Mouse (Mus musculus): ENCODE measurements around the gene Kbtbd13. TPM values are rescaled to one million over a fixed set of nuclear protein-coding genes. Genes with fewer than 3 reads are reported as not detected.
"Not testable (repeated sequence)": the region's sequence is repeated elsewhere in the genome, so short reads cannot be mapped to it uniquely, and the experiment has no call there.

The Kbtbd13 gene
- polyA plus RNA-seq, 1 experiment from 2014 or later: 0.81 TPM

DNA sequence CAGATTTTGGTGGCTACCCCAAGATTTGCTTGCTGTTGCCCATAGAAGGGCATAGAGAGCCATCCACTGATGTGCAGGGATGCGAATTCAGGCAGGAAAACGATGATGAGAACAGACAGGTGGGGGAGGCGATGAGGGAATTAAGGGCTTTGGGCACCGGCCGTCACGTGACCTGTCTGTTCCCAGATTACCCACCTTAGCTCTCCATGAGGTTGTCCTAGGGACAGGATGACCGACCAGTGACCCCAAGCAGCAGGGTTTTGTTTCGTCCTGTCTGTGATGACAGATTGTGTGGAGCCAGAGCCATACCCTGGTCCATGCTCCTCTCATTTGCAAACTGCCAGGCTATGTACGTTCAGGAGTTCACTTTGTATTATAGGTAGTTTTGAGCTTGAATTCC, 27.8 kb downstream of the Kbtbd13 start:
- Histone ChIP-seq H3K27me3 (ENCODE audit: low read depth, poor library complexity, severe bottlenecking) (no peaks in the 10 kb centered on the region), H3K4me3 (no peak overlapping the region), H3K27ac (replicated peaks) (no peak overlapping the region), H3K36me3 (peaks cover 59% of the 10 kb centered on the region), H3K9me3 (replicated peaks) (no peaks in the 10 kb centered on the region), H3K4me1 (peaks cover 5% of the 10 kb centered on the region)
- DNase-seq (ENCODE audit: low spot score): no peak
- 80% methylated on average over 9 of the region's 9 CpGs for WGBS

- no peaks in the 10 kb centered on the region for H3K27me3 ChIP-seq (ENCODE audit: low read depth, poor library complexity, severe bottlenecking)
- no peak within 1 kb of the TSS for H3K27ac ChIP-seq (replicated peaks)
- H3K36me3 ChIP-seq: peaks cover 82% of the 10 kb centered on the region
- no peak within 1 kb of the TSS for H3K4me3 ChIP-seq
- no peaks in the 10 kb centered on the region for H3K4me1 ChIP-seq
- 93% methylated on average over 16 of the region's 16 CpGs for WGBS
- H3K9me3 ChIP-seq (replicated peaks): no peaks in the 10 kb centered on the region
- DNase-seq (ENCODE audit: low spot score): no peak
Observed at GRCm38 (mm10) chr9:65360641-65361448, 30.6 kb downstream of the Kbtbd13 start, which contains the start of gene Ubap1l. Ubap1l (plus strand) TSS chr9:65361041.

DNA sequence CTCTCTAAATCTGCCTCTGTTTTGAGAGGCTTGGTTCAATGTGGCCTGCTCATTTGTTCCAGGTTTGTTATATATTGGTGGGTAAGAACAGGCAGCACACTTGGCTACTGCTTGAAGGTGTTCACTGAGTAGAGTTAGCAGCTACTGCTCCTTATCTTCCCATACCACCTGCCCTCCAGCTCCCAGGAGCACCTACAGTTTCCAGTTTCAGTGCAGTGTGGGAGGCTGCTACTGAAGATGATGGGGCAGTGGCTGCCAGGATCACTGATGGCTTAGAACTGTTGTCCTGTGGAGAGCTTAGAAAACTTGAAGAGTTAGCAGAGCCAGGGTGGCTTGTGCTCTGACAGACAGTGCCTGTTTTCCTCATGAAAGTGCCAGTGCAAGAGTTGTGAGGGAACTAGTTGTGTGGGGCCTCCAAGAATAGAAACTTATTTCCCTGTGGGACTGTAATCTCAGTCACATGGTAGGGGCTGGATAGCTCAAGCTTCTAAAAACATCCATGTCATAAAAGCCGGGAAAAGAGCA, 32.4 kb downstream of the Kbtbd13 start:
- Histone ChIP-seq H3K36me3 (peaks cover 88% of the 10 kb centered on the region), H3K9me3 (replicated peaks) (no peaks in the 10 kb centered on the region), H3K27ac (replicated peaks) (no peak overlapping the region), H3K4me1 (no peaks in the 10 kb centered on the region), H3K27me3 (ENCODE audit: low read depth, poor library complexity, severe bottlenecking) (no peaks in the 10 kb centered on the region), H3K4me3 (no peak overlapping the region)
- DNase-seq (ENCODE audit: low spot score): no peak
- 89% methylated on average over 1 of the region's 1 CpGs for WGBS

DNA sequence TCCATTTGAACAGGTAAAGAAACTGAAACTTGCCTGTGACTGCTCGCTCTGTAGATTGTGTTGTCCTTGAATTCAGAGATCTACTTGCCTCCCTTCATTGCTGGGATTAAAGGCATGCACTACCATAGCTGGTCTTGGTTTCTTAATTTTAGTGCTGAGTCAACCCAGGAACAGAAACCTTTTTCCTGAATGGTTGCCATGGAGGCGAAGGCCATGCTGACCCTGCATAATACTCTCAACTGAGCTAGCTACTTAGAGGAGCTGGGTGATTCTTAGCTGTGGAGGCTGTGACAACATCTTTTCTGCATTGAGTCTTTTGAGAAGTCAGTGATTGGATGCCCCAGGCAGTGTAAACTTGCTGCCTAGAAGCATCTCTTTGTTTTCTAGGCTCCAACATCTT, 34.5 kb downstream of the Kbtbd13 start:
- WGBS: 93% methylated on average over 2 of the region's 2 CpGs
- no peaks in the 10 kb centered on the region for H3K4me1 ChIP-seq

DNA sequence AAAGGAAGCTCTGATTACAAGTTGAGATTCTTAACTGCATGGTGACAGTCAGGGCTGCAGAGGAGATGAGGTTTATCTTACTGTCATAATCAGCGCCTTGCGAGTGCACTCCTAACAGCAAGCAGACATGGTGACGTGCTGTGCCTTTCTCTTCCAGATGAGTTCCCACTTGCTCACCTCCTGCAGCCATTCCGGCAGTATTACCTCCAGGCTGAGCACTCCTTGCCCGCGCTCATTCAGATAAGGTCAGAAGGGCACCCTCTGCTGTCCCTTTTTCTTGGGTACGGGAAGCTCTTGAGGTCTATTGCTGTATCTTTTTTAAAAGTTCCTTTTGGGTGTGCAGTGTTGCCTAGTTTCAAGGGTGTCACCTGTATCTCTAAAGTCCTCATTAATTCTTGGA, 34.9 kb downstream of the Kbtbd13 start:
- Histone ChIP-seq H3K4me1 (no peaks in the 10 kb centered on the region), H3K9me3 (replicated peaks) (no peaks in the 10 kb centered on the region), H3K27ac (replicated peaks) (no peak overlapping the region), H3K4me3 (no peak overlapping the region), H3K27me3 (ENCODE audit: low read depth, poor library complexity, severe bottlenecking) (no peaks in the 10 kb centered on the region), H3K36me3 (peaks cover 77% of the 10 kb centered on the region)
- DNase-seq (ENCODE audit: low spot score): no peak
- 90% methylated on average over 7 of the region's 7 CpGs for WGBS

More for the DNA sequence above, 34.5 kb downstream of the Kbtbd13 start:
- DNase-seq (ENCODE audit: low spot score): no peak
- no peak overlapping the region for H3K27ac ChIP-seq (replicated peaks)
- H3K27me3 ChIP-seq (ENCODE audit: low read depth, poor library complexity, severe bottlenecking): no peaks in the 10 kb centered on the region
- H3K4me3 ChIP-seq: no peak overlapping the region
- H3K9me3 ChIP-seq (replicated peaks): no peaks in the 10 kb centered on the region
- H3K36me3 ChIP-seq: peaks cover 81% of the 10 kb centered on the region

DNA sequence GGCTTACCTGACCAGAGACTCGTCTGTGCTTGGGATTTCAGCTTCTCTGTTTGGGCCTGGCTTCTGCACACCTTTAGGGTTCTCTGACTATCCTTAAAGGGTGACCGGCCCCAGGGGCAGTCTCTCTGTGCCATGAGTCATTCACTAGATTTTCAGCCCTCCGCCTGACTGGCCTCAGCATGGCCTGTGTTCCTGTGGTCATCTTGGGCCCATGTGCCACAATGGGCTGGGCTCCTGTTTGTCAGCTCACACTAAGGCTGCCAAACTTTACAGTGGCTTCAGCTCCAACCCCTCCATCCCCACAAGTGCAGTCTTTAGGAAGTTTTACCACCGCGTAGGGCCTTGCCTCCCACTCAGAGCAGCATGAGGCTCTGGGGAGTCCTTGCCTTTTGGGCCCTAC, 38.2 kb downstream of the Kbtbd13 start:
- no peaks in the 10 kb centered on the region for H3K27me3 ChIP-seq (ENCODE audit: low read depth, poor library complexity, severe bottlenecking)
- 90% methylated on average over 5 of the region's 5 CpGs for WGBS
- DNase-seq (ENCODE audit: low spot score): no peak
- H3K9me3 ChIP-seq (replicated peaks): no peaks in the 10 kb centered on the region
- H3K4me1 ChIP-seq: peaks cover 2% of the 10 kb centered on the region; the same call in 1 of the 2 replicates
- H3K4me3 ChIP-seq: no peak overlapping the region
- H3K36me3 ChIP-seq: peaks cover 44% of the 10 kb centered on the region
- H3K27ac ChIP-seq (replicated peaks): no peak overlapping the region

DNA sequence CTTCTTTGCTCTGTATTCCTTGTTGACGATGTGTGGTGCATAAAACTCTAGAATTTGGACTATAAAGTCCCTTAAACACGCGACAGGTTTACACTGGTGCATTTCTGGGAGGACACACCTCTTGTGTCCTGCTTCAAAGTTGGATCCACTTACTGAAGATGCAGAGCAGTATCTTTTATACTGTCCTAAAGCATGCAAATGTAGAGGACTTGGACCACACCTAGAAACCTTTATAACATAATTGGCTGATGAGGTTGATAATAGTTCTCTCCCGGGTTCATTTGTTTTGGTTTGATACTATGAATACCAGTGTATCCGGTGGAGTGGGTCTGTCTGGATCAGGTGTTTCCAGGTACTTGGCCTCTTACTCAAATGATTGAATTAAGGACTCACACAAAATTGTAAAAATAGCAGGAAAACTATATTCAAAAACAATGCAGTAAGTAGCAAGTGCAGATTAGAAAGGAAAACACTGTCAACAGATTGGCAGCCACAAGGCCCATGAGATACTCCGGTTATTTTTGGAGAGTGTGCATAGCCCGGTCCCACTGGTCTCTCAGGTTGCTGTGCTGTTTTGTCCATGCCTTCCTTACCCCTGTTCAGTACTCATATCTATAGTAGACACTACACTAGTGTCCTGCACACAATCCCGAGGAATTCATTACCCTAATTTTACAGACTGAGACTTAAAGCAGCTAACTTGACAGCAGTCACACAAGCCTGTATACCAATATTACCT, 44.2 kb downstream of the Kbtbd13 start:
- no peaks in the 10 kb centered on the region for H3K27me3 ChIP-seq (ENCODE audit: low read depth, poor library complexity, severe bottlenecking)
- peak overlapping the region; percentile 100 for H3K4me3 ChIP-seq
- H3K36me3 ChIP-seq: no peaks in the 10 kb centered on the region
- WGBS: 51% methylated on average over 8 of the region's 8 CpGs
- H3K9me3 ChIP-seq (replicated peaks): peaks cover 4% of the 10 kb centered on the region; the same call in 1 of the 2 replicates
- DNase-seq (ENCODE audit: low spot score): no peak
- peak overlapping the region; percentile 92 for H3K27ac ChIP-seq (replicated peaks)
- H3K4me1 ChIP-seq: peaks cover 23% of the 10 kb centered on the region

DNA sequence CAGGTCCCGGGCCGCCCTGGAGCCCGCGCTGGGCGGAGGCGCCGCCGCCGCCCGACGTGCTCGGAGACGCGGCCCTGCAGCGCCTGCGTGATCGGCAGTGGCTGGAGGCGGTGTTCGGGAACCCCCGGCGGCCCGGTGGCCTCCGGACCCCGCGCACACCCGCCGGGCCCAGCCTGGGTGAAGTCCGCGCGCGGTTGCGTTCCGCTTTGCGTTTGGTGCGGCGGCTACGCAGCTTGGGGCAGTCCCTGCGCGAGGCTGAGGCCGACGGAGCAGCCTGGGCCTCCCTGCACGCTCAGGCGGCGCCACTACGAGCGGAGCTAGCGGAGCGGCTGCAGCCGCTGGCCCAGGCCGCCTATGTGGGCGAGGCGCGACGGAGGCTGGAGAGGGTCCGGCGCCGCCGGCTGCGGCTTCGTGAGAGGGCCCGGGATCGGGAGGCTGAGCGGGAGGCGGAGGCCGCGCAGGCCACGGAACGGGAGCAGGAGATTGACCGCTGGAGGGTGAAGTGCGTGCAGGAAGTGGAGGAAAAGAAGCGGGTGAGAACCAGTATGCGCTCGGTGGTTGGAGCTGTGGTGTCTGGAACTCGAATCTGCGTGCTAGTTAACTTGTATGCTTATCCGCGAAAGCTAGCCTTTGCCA, 44.9 kb downstream of the Kbtbd13 start:
- Histone ChIP-seq H3K9me3 (replicated peaks) (peaks cover 4% of the 10 kb centered on the region; the same call in 1 of the 2 replicates), H3K27ac (replicated peaks) (peak overlapping the region; percentile 92), H3K4me3 (peak overlapping the region; percentile 100), H3K27me3 (ENCODE audit: low read depth, poor library complexity, severe bottlenecking) (no peaks in the 10 kb centered on the region), H3K36me3 (no peaks in the 10 kb centered on the region), H3K4me1 (peaks cover 23% of the 10 kb centered on the region)
- WGBS: under 1% methylated on average over 77 of the region's 77 CpGs
- DNase-seq (ENCODE audit: low spot score): peak; percentile 68

GRCm38 (mm10) chr9:65345854-65346475, 45.5 kb downstream of the Kbtbd13 start, which contains the start of gene Pdcd7:
Pdcd7 (plus strand) TSS chr9:65346104.
- Histone ChIP-seq H3K36me3 (no peaks in the 10 kb centered on the region), H3K27me3 (ENCODE audit: low read depth, poor library complexity, severe bottlenecking) (no peaks in the 10 kb centered on the region), H3K27ac (replicated peaks) (peak within 1 kb of the TSS; percentile 92), H3K9me3 (replicated peaks) (peaks cover 4% of the 10 kb centered on the region; the same call in 1 of the 2 replicates), H3K4me1 (peaks cover 23% of the 10 kb centered on the region), H3K4me3 (peak within 1 kb of the TSS; percentile 100)
- peak; percentile 96 for DNase-seq (ENCODE audit: low spot score)
- under 1% methylated on average over 58 of the region's 59 CpGs for WGBS

DNA sequence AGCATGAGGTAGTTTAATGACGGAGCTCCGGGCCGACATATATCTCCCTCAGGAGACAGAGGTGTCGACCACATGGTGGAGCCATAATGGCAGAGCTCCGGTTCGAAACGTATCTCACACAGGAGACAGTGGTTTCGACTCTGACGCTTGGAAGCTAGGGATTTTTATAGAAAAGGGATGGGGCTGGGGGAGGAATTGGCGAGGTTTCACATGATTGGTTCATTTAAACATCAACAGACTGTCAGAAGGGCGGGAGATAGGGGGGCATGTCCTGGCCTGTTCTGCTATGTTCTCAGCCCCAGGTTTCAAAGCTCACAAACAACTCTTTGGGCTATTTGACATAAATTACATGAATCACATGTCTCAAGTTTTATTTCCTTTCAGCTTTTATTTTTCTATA, 46.0 kb downstream of the Kbtbd13 start:
- DNase-seq (ENCODE audit: low spot score); H3K27me3 ChIP-seq (ENCODE audit: low read depth, poor library complexity, severe bottlenecking); H3K36me3 ChIP-seq; H3K9me3 ChIP-seq (replicated peaks): not testable (repeated sequence)
- H3K27ac ChIP-seq (replicated peaks): peak overlapping the region; percentile 92
- WGBS: 72% methylated on average over 11 of the region's 11 CpGs
- peak overlapping the region; percentile 100 for H3K4me3 ChIP-seq
- H3K4me1 ChIP-seq: peaks cover 23% of the 10 kb centered on the region

DNA sequence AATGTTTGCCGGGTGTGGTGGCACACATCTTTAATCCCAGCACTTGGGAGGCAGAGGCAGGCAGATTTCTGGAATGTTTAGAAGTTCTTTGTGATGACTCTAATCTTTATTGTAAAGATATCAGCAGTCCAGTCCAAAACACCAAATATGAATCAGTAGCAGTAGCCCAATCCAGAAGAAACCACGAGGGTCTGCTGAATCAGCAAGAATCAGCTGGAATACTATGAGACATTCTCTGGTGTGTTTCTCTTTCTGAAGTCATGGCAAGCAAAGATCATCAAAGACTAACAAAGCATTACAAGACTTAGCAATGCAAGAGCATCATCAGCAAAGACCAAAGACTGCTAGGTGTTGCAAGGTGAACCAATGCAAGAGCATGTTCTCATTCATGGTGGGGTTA, 51.0 kb downstream of the Kbtbd13 start:
- Histone ChIP-seq H3K27me3 (ENCODE audit: low read depth, poor library complexity, severe bottlenecking) (no peaks in the 10 kb centered on the region), H3K4me3 (no peak overlapping the region), H3K27ac (replicated peaks) (no peak overlapping the region), H3K4me1 (no peaks in the 10 kb centered on the region), H3K36me3 (no peaks in the 10 kb centered on the region), H3K9me3 (replicated peaks) (peaks cover 4% of the 10 kb centered on the region; the same call in 1 of the 2 replicates)
- 90% methylated on average over 2 of the region's 2 CpGs for WGBS
- no peak for DNase-seq (ENCODE audit: low spot score)

DNA sequence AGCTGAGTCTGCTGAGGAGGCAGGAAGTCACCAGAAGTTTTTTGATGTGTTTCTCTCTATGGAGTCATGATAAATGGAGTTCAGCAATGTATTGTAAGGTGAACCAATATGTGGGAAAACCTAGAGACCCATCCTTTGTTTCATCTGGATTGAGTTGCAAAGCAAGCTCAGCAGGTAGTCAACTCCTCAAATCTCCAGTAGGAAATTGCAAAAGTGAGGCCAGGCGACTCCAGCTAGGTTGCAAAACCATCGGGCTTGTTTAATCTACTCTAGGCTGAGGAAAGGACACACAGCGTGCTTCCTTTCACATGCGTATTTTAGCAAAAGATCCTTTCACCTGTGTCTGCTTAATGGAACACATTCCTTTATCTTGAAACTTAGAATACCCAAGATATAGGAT, 52.3 kb downstream of the Kbtbd13 start:
- Histone ChIP-seq H3K9me3 (replicated peaks) (no peaks in the 10 kb centered on the region; the same call in 1 of the 2 replicates), H3K27me3 (ENCODE audit: low read depth, poor library complexity, severe bottlenecking) (no peaks in the 10 kb centered on the region), H3K4me1 (no peaks in the 10 kb centered on the region), H3K4me3 (no peak overlapping the region), H3K27ac (replicated peaks) (no peak overlapping the region), H3K36me3 (no peaks in the 10 kb centered on the region)
- DNase-seq (ENCODE audit: low spot score): no peak
- 84% methylated on average over 4 of the region's 4 CpGs for WGBS
